Mouse (Mus musculus): ENCODE measurements around the gene Acr. TPM values are rescaled to one million over a fixed set of nuclear protein-coding genes. Genes with fewer than 3 reads are reported as not detected.

The Acr gene
- polyA plus RNA-seq, 1 experiment from 2014 or later: not detected

- Histone ChIP-seq H3K9me3 (replicated peaks; ENCODE audit: control insufficient read depth, low read length) (no peaks in the 10 kb centered on the region), H3K4me3 (ENCODE audit: low read depth, low read length) (no peak overlapping the region), H3K4me2 (ENCODE audit: low read depth, low read length) (no peak overlapping the region), H3K36me3 (ENCODE audit: control insufficient read depth, insufficient read depth) (no peaks in the 10 kb centered on the region), H3K27ac (ENCODE audit: low read length) (no peak overlapping the region), H3K9ac (ENCODE audit: low read depth, low read length) (no peak overlapping the region), H3K4me1 (ENCODE audit: control insufficient read depth, low read depth, low read length) (no peaks in the 10 kb centered on the region), H3K27me3 (ENCODE audit: control insufficient read depth, insufficient read depth, low read depth, low read length) (peaks cover 7% of the 10 kb centered on the region)
- no peak for ATAC-seq (ENCODE audit: low read depth)
- WGBS (ENCODE audit: insufficient replicate concordance): 64% methylated on average over 40 of the region's 40 CpGs
Observed at GRCm38 (mm10) chr15:89557179-89557995, 10.7 kb upstream of the Acr start.

- ATAC-seq (ENCODE audit: low read depth): no peak
- H3K27me3 ChIP-seq (ENCODE audit: control insufficient read depth, insufficient read depth, low read depth, low read length): peaks cover 7% of the 10 kb centered on the region
Observed at GRCm38 (mm10) chr15:89557996-89558390, 10.1 kb upstream of the Acr start.

GRCm38 (mm10) chr15:89559202-89559731 lies 8.9 kb upstream of the Acr start:
- no peak for ATAC-seq (ENCODE audit: low read depth)
- Histone ChIP-seq H3K27me3 (ENCODE audit: control insufficient read depth, insufficient read depth, low read depth, low read length) (peaks cover 7% of the 10 kb centered on the region), H3K9me3 (replicated peaks; ENCODE audit: control insufficient read depth, low read length) (no peaks in the 10 kb centered on the region), H3K36me3 (ENCODE audit: control insufficient read depth, insufficient read depth) (no peaks in the 10 kb centered on the region), H3K4me1 (ENCODE audit: control insufficient read depth, low read depth, low read length) (no peaks in the 10 kb centered on the region), H3K4me2 (ENCODE audit: low read depth, low read length) (no peak overlapping the region), H3K9ac (ENCODE audit: low read depth, low read length) (no peak overlapping the region), H3K27ac (ENCODE audit: low read length) (no peak overlapping the region), H3K4me3 (ENCODE audit: low read depth, low read length) (no peak overlapping the region)
- WGBS (ENCODE audit: insufficient replicate concordance): 58% methylated on average over 10 of the region's 10 CpGs

More at GRCm38 (mm10) chr15:89557996-89558390, 10.1 kb upstream of the Acr start:
- Histone ChIP-seq H3K9ac (ENCODE audit: low read depth, low read length) (no peak overlapping the region), H3K4me2 (ENCODE audit: low read depth, low read length) (no peak overlapping the region), H3K36me3 (ENCODE audit: control insufficient read depth, insufficient read depth) (no peaks in the 10 kb centered on the region), H3K27ac (ENCODE audit: low read length) (no peak overlapping the region), H3K4me3 (ENCODE audit: low read depth, low read length) (no peak overlapping the region), H3K9me3 (replicated peaks; ENCODE audit: control insufficient read depth, low read length) (no peaks in the 10 kb centered on the region), H3K4me1 (ENCODE audit: control insufficient read depth, low read depth, low read length) (no peaks in the 10 kb centered on the region)
- 62% methylated on average over 34 of the region's 34 CpGs for WGBS (ENCODE audit: insufficient replicate concordance)

- WGBS (ENCODE audit: insufficient replicate concordance): 20% methylated on average over 8 of the region's 8 CpGs
Observed at GRCm38 (mm10) chr15:89572147-89572546, 4.0 kb downstream of the Acr start.

GRCm38 (mm10) chr15:89582494-89582893 lies 14.4 kb downstream of the Acr start:
- Histone ChIP-seq H3K36me3 (ENCODE audit: control insufficient read depth, insufficient read depth) (no peaks in the 10 kb centered on the region), H3K4me2 (ENCODE audit: low read depth, low read length) (no peak overlapping the region), H3K9ac (ENCODE audit: low read depth, low read length) (no peak overlapping the region), H3K9me3 (replicated peaks; ENCODE audit: control insufficient read depth, low read length) (no peaks in the 10 kb centered on the region), H3K4me1 (ENCODE audit: control insufficient read depth, low read depth, low read length) (no peaks in the 10 kb centered on the region), H3K27me3 (ENCODE audit: control insufficient read depth, insufficient read depth, low read depth, low read length) (no peaks in the 10 kb centered on the region), H3K27ac (ENCODE audit: low read length) (no peak overlapping the region), H3K4me3 (ENCODE audit: low read depth, low read length) (no peak overlapping the region)
- ATAC-seq (ENCODE audit: low read depth): no peak
- 64% methylated on average over 7 of the region's 7 CpGs for WGBS (ENCODE audit: insufficient replicate concordance)

More at GRCm38 (mm10) chr15:89572147-89572546, 4.0 kb downstream of the Acr start:
- H3K9ac ChIP-seq (ENCODE audit: low read depth, low read length): no peak overlapping the region
- no peaks in the 10 kb centered on the region for H3K4me1 ChIP-seq (ENCODE audit: control insufficient read depth, low read depth, low read length)
- no peak overlapping the region for H3K27ac ChIP-seq (ENCODE audit: low read length)
- H3K36me3 ChIP-seq (ENCODE audit: control insufficient read depth, insufficient read depth): no peaks in the 10 kb centered on the region
- H3K4me3 ChIP-seq (ENCODE audit: low read depth, low read length): no peak overlapping the region
- ATAC-seq (ENCODE audit: low read depth): no peak
- no peaks in the 10 kb centered on the region for H3K9me3 ChIP-seq (replicated peaks; ENCODE audit: control insufficient read depth, low read length)
- H3K4me2 ChIP-seq (ENCODE audit: low read depth, low read length): no peak overlapping the region
- no peaks in the 10 kb centered on the region for H3K27me3 ChIP-seq (ENCODE audit: control insufficient read depth, insufficient read depth, low read depth, low read length)

- Histone ChIP-seq H3K36me3 (ENCODE audit: control insufficient read depth, insufficient read depth) (no peaks in the 10 kb centered on the region), H3K27ac (ENCODE audit: low read length) (no peak overlapping the region), H3K27me3 (ENCODE audit: control insufficient read depth, insufficient read depth, low read depth, low read length) (no peaks in the 10 kb centered on the region), H3K9ac (ENCODE audit: low read depth, low read length) (no peak overlapping the region), H3K4me3 (ENCODE audit: low read depth, low read length) (no peak overlapping the region), H3K4me1 (ENCODE audit: control insufficient read depth, low read depth, low read length) (no peaks in the 10 kb centered on the region), H3K9me3 (replicated peaks; ENCODE audit: control insufficient read depth, low read length) (no peaks in the 10 kb centered on the region), H3K4me2 (ENCODE audit: low read depth, low read length) (no peak overlapping the region)
- WGBS (ENCODE audit: insufficient replicate concordance): 58% methylated on average over 5 of the region's 5 CpGs
- ATAC-seq (ENCODE audit: low read depth): no peak
Observed at GRCm38 (mm10) chr15:89585101-89585500, 17.0 kb downstream of the Acr start.

- ATAC-seq (ENCODE audit: low read depth): no peak
- Histone ChIP-seq H3K4me2 (ENCODE audit: low read depth, low read length) (no peak overlapping the region), H3K4me1 (ENCODE audit: control insufficient read depth, low read depth, low read length) (no peaks in the 10 kb centered on the region), H3K9ac (ENCODE audit: low read depth, low read length) (no peak overlapping the region), H3K36me3 (ENCODE audit: control insufficient read depth, insufficient read depth) (no peaks in the 10 kb centered on the region), H3K27me3 (ENCODE audit: control insufficient read depth, insufficient read depth, low read depth, low read length) (no peaks in the 10 kb centered on the region), H3K27ac (ENCODE audit: low read length) (no peak overlapping the region), H3K9me3 (replicated peaks; ENCODE audit: control insufficient read depth, low read length) (no peaks in the 10 kb centered on the region), H3K4me3 (ENCODE audit: low read depth, low read length) (no peak overlapping the region)
- 65% methylated on average over 11 of the region's 11 CpGs for WGBS (ENCODE audit: insufficient replicate concordance)
Observed at GRCm38 (mm10) chr15:89585631-89586030, 17.5 kb downstream of the Acr start.

GRCm38 (mm10) chr15:89589146-89589545 lies 21.0 kb downstream of the Acr start:
- H3K4me3 ChIP-seq (ENCODE audit: low read depth, low read length): no peak overlapping the region

GRCm38 (mm10) chr15:89591317-89591716 lies 23.2 kb downstream of the Acr start:
- WGBS (ENCODE audit: insufficient replicate concordance): 3% methylated on average over 30 of the region's 30 CpGs

More at GRCm38 (mm10) chr15:89589146-89589545, 21.0 kb downstream of the Acr start:
- no peak for ATAC-seq (ENCODE audit: low read depth)
- H3K27me3 ChIP-seq (ENCODE audit: control insufficient read depth, insufficient read depth, low read depth, low read length): no peaks in the 10 kb centered on the region
- no peak overlapping the region for H3K9ac ChIP-seq (ENCODE audit: low read depth, low read length)
- no peak overlapping the region for H3K27ac ChIP-seq (ENCODE audit: low read length)
- H3K4me2 ChIP-seq (ENCODE audit: low read depth, low read length): no peak overlapping the region
- no peaks in the 10 kb centered on the region for H3K36me3 ChIP-seq (ENCODE audit: control insufficient read depth, insufficient read depth)
- 62% methylated on average over 5 of the region's 5 CpGs for WGBS (ENCODE audit: insufficient replicate concordance)
- H3K9me3 ChIP-seq (replicated peaks; ENCODE audit: control insufficient read depth, low read length): no peaks in the 10 kb centered on the region
- peaks cover 3% of the 10 kb centered on the region for H3K4me1 ChIP-seq (ENCODE audit: control insufficient read depth, low read depth, low read length)

More at GRCm38 (mm10) chr15:89591317-89591716, 23.2 kb downstream of the Acr start:
- H3K9ac ChIP-seq (ENCODE audit: low read depth, low read length): peak overlapping the region; percentile 62
- no peaks in the 10 kb centered on the region for H3K9me3 ChIP-seq (replicated peaks; ENCODE audit: control insufficient read depth, low read length)
- H3K4me2 ChIP-seq (ENCODE audit: low read depth, low read length): peak overlapping the region; percentile 67
- no peaks in the 10 kb centered on the region for H3K27me3 ChIP-seq (ENCODE audit: control insufficient read depth, insufficient read depth, low read depth, low read length)
- H3K4me1 ChIP-seq (ENCODE audit: control insufficient read depth, low read depth, low read length): peaks cover 3% of the 10 kb centered on the region
- no peak overlapping the region for H3K27ac ChIP-seq (ENCODE audit: low read length)
- no peaks in the 10 kb centered on the region for H3K36me3 ChIP-seq (ENCODE audit: control insufficient read depth, insufficient read depth)
- ATAC-seq (ENCODE audit: low read depth): no peak
- H3K4me3 ChIP-seq (ENCODE audit: low read depth, low read length): peak overlapping the region; percentile 72
